Mouse (Mus musculus) heart, postnatal 0 days (tissue): ENCODE measurements around the gene March8. TPM values are rescaled to one million over a fixed set of nuclear protein-coding genes. Genes with fewer than 3 reads are reported as not detected.
"Not testable (repeated sequence)": the region's sequence is repeated elsewhere in the genome, so short reads cannot be mapped to it uniquely, and the experiment has no call there.

Experiments
- ATAC-seq: fragments of 200-750 bp; cut with Nextera tagmentation; 2 replicates; pipeline ENCODE4 v1.8.0; 2017; ENCODE audit warnings: low read depth, moderate number of reproducible peaks, moderate library complexity; ENCODE audit not compliant: insufficient read depth
- DNase-seq: peaks from one replicate; pipeline ENCODE4 v3.0.0-alpha.2; 2016; ENCODE audit warnings: low spot score
- H3K27ac ChIP-seq: fragments of 300-500 bp; sonication (generic); 2 replicates; pipeline ENCODE4 v1.5.1; 2014; ENCODE audit warnings: low read depth, mild to moderate bottlenecking
- H3K27me3 ChIP-seq: fragments of 300-500 bp; sonication (generic); 2 replicates; pipeline ENCODE4 v1.6.1; 2014; ENCODE audit warnings: low read length, mixed read lengths; ENCODE audit not compliant: control insufficient read depth, insufficient read depth
- H3K36me3 ChIP-seq: fragments of 300-500 bp; sonication (generic); replicated peaks from 2 replicates; pipeline ENCODE4 v1.6.1; 2014; ENCODE audit warnings: low read length, mixed read lengths; ENCODE audit not compliant: control insufficient read depth, insufficient read depth
- H3K4me1 ChIP-seq: fragments of 300-500 bp; sonication (generic); 2 replicates; pipeline ENCODE4 v1.6.1; 2014; ENCODE audit warnings: antibody characterized with exemption; ENCODE audit not compliant: control insufficient read depth, insufficient read depth
- H3K4me2 ChIP-seq: fragments of 300-500 bp; sonication (generic); 2 replicates; pipeline ENCODE4 v1.6.1; 2014; ENCODE audit warnings: low read depth, mild to moderate bottlenecking, low read length, moderate library complexity
- H3K4me3 ChIP-seq: fragments of 300-500 bp; sonication (generic); 2 replicates; pipeline ENCODE4 v1.5.1; 2014; ENCODE audit warnings: low read depth, low read length
- H3K9ac ChIP-seq: fragments of 300-500 bp; sonication (generic); replicated peaks from 2 replicates; pipeline ENCODE4 v1.6.1; 2014; ENCODE audit warnings: low read depth, low read length, mixed read lengths
- H3K9me3 ChIP-seq: fragments of 300-500 bp; sonication (generic); replicated peaks from 2 replicates; pipeline ENCODE4 v1.6.1; 2016; ENCODE audit warnings: low read length; ENCODE audit not compliant: control insufficient read depth
- CTCF ChIP-seq: IDR thresholded peaks from 2 replicates; pipeline ENCODE4 v1.5.1; 2016; ENCODE audit warnings: antibody characterized with exemption, control low read depth, low read depth
- EP300 ChIP-seq: IDR thresholded peaks from 2 replicates; pipeline ENCODE4 v1.6.1; 2016; ENCODE audit warnings: antibody characterized with exemption, low read depth
- WGBS: fragments of 180-500 bp; shearing (Covaris S2); extraction: QIAGEN DNeasy Blood & Tissue Kit; methylation state at CpG from one replicate; pipeline ENCODE4 v1.1.7; 2014; 5-methylcytosine and 5-hydroxymethylcytosine counted together
- polyA plus RNA-seq: library from polyadenylated mRNA; unstranded; fragments of >200 nt; fragmentation: Nextera tagmentation; extraction: Ambion mirVana; gene quantifications from 2 replicates; pipeline ENCODE4 v1.2.1, GENCODE M21; 2015
- total RNA-seq: library from RNA; depleted of rRNA; stranded (reverse); fragments of >200 nt; gene quantifications from 2 replicates; pipeline ENCODE4 v1.2.3, GENCODE M21; 2014; ENCODE audit warnings: low replicate concordance

March8 gene
- total and polyA plus RNA-seq, 2 experiments from 2014 or later: 17.3 to 73.6 TPM

GRCm38 (mm10) chr6:116351534-116351933 lies 13.7 kb downstream of the March8 start:
- H3K9ac ChIP-seq: no peak overlapping the region
- H3K36me3 ChIP-seq: no peaks in the 10 kb centered on the region
- H3K27ac ChIP-seq: no peak overlapping the region
- no peak for ATAC-seq
- TF ChIP-seq EP300: no peak
- TF ChIP-seq CTCF: no peak
- H3K4me2 ChIP-seq: no peak overlapping the region
- no peak for DNase-seq
- no peaks in the 10 kb centered on the region for H3K4me1 ChIP-seq
- WGBS: 73% methylated on average over 4 of the region's 4 CpGs
- H3K4me3 ChIP-seq: no peak overlapping the region
- no peaks in the 10 kb centered on the region for H3K27me3 ChIP-seq
- no peaks in the 10 kb centered on the region for H3K9me3 ChIP-seq

- Histone ChIP-seq H3K36me3 (no peaks in the 10 kb centered on the region), H3K27ac (no peak overlapping the region), H3K9ac (no peak overlapping the region), H3K4me1 (no peaks in the 10 kb centered on the region; the same call in 1 of the 2 replicates), H3K27me3 (no peaks in the 10 kb centered on the region), H3K4me2 (no peak overlapping the region), H3K4me3 (no peak overlapping the region), H3K9me3 (no peaks in the 10 kb centered on the region)
- ATAC-seq (no peak), DNase-seq (no peak)
- TF ChIP-seq EP300 (no peak), CTCF (no peak)
- 76% methylated on average over 1 of the region's 1 CpGs for WGBS
These were observed 15.6 kb downstream of the March8 start for GRCm38 (mm10) chr6:116353428-116353827.

- H3K36me3 ChIP-seq, ATAC-seq, H3K9me3 ChIP-seq, H3K27ac ChIP-seq, H3K9ac ChIP-seq, H3K4me1 ChIP-seq, H3K4me2 ChIP-seq, H3K4me3 ChIP-seq, H3K27me3 ChIP-seq, DNase-seq: not testable (repeated sequence)
- WGBS: 69% methylated on average over 8 of the region's 8 CpGs
These were observed 18.6 kb downstream of the March8 start for GRCm38 (mm10) chr6:116356311-116356947.

GRCm38 (mm10) chr6:116356948-116357325 lies 19.1 kb downstream of the March8 start:
- Histone ChIP-seq H3K4me2 (no peak overlapping the region), H3K36me3 (no peaks in the 10 kb centered on the region), H3K9ac (no peak overlapping the region), H3K4me3 (no peak overlapping the region), H3K4me1 (no peaks in the 10 kb centered on the region; the same call in 1 of the 2 replicates), H3K9me3 (no peaks in the 10 kb centered on the region), H3K27ac (no peak overlapping the region), H3K27me3 (no peaks in the 10 kb centered on the region)
- no peak for DNase-seq
- no peak for ATAC-seq
- WGBS: 74% methylated on average over 4 of the region's 4 CpGs
- TF ChIP-seq CTCF (no peak), EP300 (no peak)

- Histone ChIP-seq H3K27ac (no peak overlapping the region), H3K4me1 (no peaks in the 10 kb centered on the region; the same call in 1 of the 2 replicates), H3K4me2 (no peak overlapping the region), H3K4me3 (no peak overlapping the region), H3K36me3 (no peaks in the 10 kb centered on the region), H3K9ac (no peak overlapping the region), H3K27me3 (no peaks in the 10 kb centered on the region), H3K9me3 (no peaks in the 10 kb centered on the region)
- WGBS: 79% methylated on average over 8 of the region's 8 CpGs
- TF ChIP-seq EP300: no peak
- no peak for TF ChIP-seq CTCF
- DNase-seq: no peak
- no peak for ATAC-seq
These were observed 20.2 kb downstream of the March8 start for GRCm38 (mm10) chr6:116358056-116358455.

GRCm38 (mm10) chr6:116359256-116359655 lies 21.4 kb downstream of the March8 start:
- DNase-seq: no peak
- TF ChIP-seq EP300 (no peak), CTCF (no peak)
- Histone ChIP-seq H3K4me1 (no peaks in the 10 kb centered on the region; the same call in 1 of the 2 replicates), H3K27me3 (no peaks in the 10 kb centered on the region), H3K9me3 (0 out of 2 replicates have a peak, but pooled peaks cover 3% of the 10 kb centered on the region), H3K4me3 (no peak overlapping the region), H3K9ac (no peak overlapping the region), H3K4me2 (no peak overlapping the region), H3K36me3 (no peaks in the 10 kb centered on the region), H3K27ac (no peak overlapping the region)
- 57% methylated on average over 3 of the region's 3 CpGs for WGBS
- ATAC-seq: no peak
